Mouse (Mus musculus) hindbrain, embryonic 15.5 days (tissue): Measurements from ENCODE around the gene Tmem45a2. TPM values are rescaled to one million over a fixed set of nuclear protein-coding genes. Genes with fewer than 3 reads are reported as not detected.
A peak's percentile ranks its signal among the peaks of the same experiment; 100 is the strongest.

Experiments
- ATAC-seq: fragments of 200-750 bp; cut with Nextera tagmentation; 2 replicates; pipeline ENCODE4 v1.8.0; 2017; ENCODE audit warnings: low read depth, moderate number of reproducible peaks, moderate TSS enrichment; ENCODE audit not compliant: low FRiP score
- H3K27ac ChIP-seq: fragments of 300-500 bp; sonication (generic); replicated peaks from 2 replicates; pipeline ENCODE4 v1.5.1; 2015; ENCODE audit warnings: mild to moderate bottlenecking, inconsistent platforms
- H3K27me3 ChIP-seq: fragments of 300-500 bp; sonication (generic); 2 replicates; pipeline ENCODE4 v1.6.1; 2015; ENCODE audit warnings: control low read depth, inconsistent platforms
- H3K36me3 ChIP-seq: fragments of 300-500 bp; sonication (generic); 2 replicates; pipeline ENCODE4 v1.6.1; 2015; ENCODE audit warnings: control low read depth, inconsistent platforms
- H3K4me1 ChIP-seq: fragments of 300-500 bp; sonication (generic); replicated peaks from 2 replicates; pipeline ENCODE4 v1.6.1; 2015; ENCODE audit warnings: control low read depth, inconsistent platforms
- H3K4me2 ChIP-seq: fragments of 300-500 bp; sonication (generic); 2 replicates; pipeline ENCODE4 v1.6.1; 2015; ENCODE audit warnings: moderate library complexity, mild to moderate bottlenecking, inconsistent platforms
- H3K4me3 ChIP-seq: fragments of 300-500 bp; sonication (generic); 2 replicates; pipeline ENCODE4 v1.5.1; 2015; ENCODE audit warnings: mild to moderate bottlenecking, inconsistent platforms
- H3K9ac ChIP-seq: fragments of 300-500 bp; sonication (generic); 2 replicates; pipeline ENCODE4 v1.6.1; 2015; ENCODE audit warnings: inconsistent platforms
- H3K9me3 ChIP-seq: fragments of 300-500 bp; sonication (generic); 2 replicates; pipeline ENCODE4 v1.6.1; 2016; ENCODE audit warnings: control low read depth, inconsistent platforms
- WGBS: fragments of 180-500 bp; shearing (Covaris S2); methylation state at CpG from one replicate; pipeline ENCODE4 v1.1.7; 2015; 5-methylcytosine and 5-hydroxymethylcytosine counted together
- polyA plus RNA-seq: library from polyadenylated mRNA; unstranded; fragments of >200 nt; fragmentation: Nextera tagmentation; extraction: Ambion mirVana; gene quantifications from 2 replicates; pipeline ENCODE4 v1.2.1, GENCODE M21; 2015

Tmem45a2 gene
- polyA plus RNA-seq: 0.09 and 0.28 TPM in 2 replicates

DNA sequence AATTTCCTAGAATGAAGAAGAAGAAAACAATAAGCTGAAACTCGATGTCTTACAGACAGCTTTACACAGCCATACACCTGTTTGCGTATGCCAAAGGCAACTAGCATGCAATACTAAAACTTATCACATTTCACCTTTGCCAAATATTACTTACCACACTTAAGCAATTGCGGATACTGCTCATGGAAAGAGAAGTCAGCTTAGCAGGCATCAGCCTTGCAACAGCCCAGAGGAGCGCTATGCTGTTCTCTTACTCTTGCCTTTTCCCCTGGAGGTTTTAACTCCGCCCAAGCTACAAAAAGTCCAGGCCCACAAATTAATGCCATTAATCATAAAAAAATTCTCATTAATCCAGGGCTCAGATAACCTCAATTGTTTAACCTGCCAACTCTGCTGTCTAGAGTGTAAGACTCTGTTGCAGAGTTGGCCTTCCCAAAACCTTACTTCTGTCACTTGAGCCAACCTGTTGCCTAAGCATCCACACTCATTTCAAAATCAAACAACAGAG is at the start of gene Tmem45a2:
Tmem45a2 (minus strand) TSS at position 241 of the 508 bp plus-strand sequence.
- no peak within 1 kb of the TSS for H3K4me2 ChIP-seq
- 96% methylated on average over 5 of the region's 5 CpGs for WGBS
- H3K27me3 ChIP-seq: no peaks in the 10 kb centered on the region
- H3K4me3 ChIP-seq: no peak within 1 kb of the TSS
- no peaks in the 10 kb centered on the region for H3K4me1 ChIP-seq
- no peaks in the 10 kb centered on the region for H3K9me3 ChIP-seq
- no peak within 1 kb of the TSS for H3K27ac ChIP-seq
- H3K9ac ChIP-seq: no peak within 1 kb of the TSS
- ATAC-seq: no peak
- no peaks in the 10 kb centered on the region for H3K36me3 ChIP-seq

DNA sequence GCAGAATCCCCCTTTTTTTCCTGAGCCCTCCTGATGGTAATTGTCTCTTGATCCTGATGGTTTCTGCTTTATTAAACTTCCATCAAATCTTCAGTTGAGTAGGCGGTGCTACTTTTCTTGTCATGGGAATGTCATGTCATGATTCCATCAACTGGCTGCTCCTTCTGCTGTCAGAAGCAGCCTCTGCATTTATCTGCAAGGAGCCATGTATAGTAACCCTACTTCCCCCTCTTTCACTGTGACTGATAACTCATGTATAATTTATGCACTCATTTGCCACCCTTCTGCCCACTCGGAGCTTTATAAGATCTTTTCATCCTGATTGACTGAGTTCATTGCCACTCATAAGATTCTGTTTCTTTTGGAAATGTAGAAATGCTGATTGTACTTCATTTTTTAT is 46.4 kb upstream of the Tmem45a2 start:
- WGBS: 67% methylated on average over 2 of the region's 2 CpGs
- Histone ChIP-seq H3K9ac (no peak overlapping the region), H3K4me3 (no peak overlapping the region), H3K4me2 (no peak overlapping the region), H3K4me1 (peaks cover 4% of the 10 kb centered on the region), H3K36me3 (no peaks in the 10 kb centered on the region), H3K27ac (no peak overlapping the region), H3K27me3 (no peaks in the 10 kb centered on the region), H3K9me3 (no peaks in the 10 kb centered on the region)
- ATAC-seq: no peak

DNA sequence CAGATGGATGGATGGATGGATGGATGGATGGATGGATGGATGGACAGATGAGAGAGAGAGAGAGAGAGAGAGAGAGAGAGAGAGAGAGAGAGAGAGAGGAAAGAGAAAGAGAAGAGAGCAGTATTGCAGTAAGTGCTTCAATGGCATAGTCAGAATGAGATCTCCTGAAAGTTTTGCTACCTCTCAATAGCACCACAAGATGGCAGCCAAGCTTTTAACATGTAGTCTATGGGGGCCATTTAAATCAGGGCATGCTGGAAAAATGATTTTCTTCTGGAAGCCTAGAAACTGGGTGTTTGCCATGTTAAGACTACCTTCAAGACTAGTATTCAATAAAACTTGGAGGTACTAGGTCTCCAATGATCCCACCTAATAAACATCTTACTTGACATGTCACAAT is 44.9 kb upstream of the Tmem45a2 start:
- Histone ChIP-seq H3K9ac (no peak overlapping the region), H3K9me3 (no peaks in the 10 kb centered on the region), H3K4me1 (no peaks in the 10 kb centered on the region), H3K27me3 (no peaks in the 10 kb centered on the region), H3K36me3 (no peaks in the 10 kb centered on the region), H3K4me2 (no peak overlapping the region), H3K4me3 (no peak overlapping the region), H3K27ac (no peak overlapping the region)
- no peak for ATAC-seq

GRCm38 (mm10) chr16:57106185-57106960 is 35.2 kb upstream of the Tmem45a2 start:
- Histone ChIP-seq H3K4me2 (no peak overlapping the region), H3K27me3 (no peaks in the 10 kb centered on the region), H3K4me1 (no peaks in the 10 kb centered on the region), H3K9ac (no peak overlapping the region), H3K36me3 (no peaks in the 10 kb centered on the region), H3K27ac (no peak overlapping the region), H3K9me3 (no peaks in the 10 kb centered on the region), H3K4me3 (no peak overlapping the region)
- no peak for ATAC-seq
- WGBS: 88% methylated on average over 5 of the region's 5 CpGs

DNA sequence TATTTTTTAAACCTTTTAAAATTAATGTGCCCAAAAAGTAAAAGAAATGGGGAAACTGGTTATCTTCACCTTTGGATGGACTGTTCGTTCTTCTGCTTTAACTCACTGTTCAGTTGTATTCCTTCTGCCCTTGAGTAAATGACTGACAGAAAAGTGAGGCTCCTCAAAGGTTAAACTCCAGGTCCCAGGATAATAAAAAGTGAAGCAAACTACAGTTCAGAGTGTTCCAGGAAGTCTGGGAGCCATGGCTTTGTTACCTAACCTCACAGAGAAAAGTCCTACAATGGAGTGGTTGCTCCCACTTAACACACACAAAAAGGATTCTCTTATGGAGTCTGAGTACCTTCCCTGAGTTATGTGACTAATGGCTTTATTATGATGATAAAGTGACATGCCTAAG is 30.0 kb upstream of the Tmem45a2 start:
- Histone ChIP-seq H3K36me3 (no peaks in the 10 kb centered on the region), H3K4me2 (no peak overlapping the region), H3K27me3 (no peaks in the 10 kb centered on the region), H3K9ac (no peak overlapping the region), H3K4me3 (no peak overlapping the region), H3K27ac (no peak overlapping the region), H3K4me1 (no peaks in the 10 kb centered on the region), H3K9me3 (no peaks in the 10 kb centered on the region)
- 94% methylated on average over 1 of the region's 1 CpGs for WGBS
- ATAC-seq: no peak

DNA sequence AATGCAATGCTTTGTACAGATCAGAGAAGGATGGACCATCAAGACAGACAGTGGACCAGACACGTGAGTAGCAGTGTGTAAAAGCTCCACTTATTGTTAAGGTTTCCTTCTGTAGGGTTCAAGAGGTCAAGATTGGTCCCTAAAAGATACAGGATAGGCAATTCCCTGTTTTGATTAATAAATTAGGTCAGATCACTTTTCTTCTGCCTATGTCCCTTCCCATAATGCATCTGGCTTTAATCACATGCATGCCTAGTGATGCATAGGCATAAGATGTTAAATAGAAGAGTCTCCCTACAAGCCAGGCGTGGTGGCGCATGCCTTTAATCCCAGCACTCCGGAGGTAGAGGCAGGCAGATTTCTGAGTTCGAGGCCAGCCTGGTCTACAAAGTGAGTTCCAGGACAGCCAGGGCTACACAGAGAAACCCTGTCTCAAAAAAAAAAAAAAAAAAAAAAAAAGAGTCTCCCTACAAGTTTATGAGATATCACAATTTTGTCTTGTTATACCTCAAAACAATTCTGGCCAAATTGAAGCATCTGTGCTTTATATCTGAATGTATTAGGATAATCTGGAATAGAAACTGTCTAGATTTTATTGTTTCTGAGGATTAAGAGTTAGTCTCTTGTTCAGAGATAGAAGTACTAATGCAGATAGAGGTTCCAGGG is 28.5 kb upstream of the Tmem45a2 start:
- Histone ChIP-seq H3K36me3 (no peaks in the 10 kb centered on the region), H3K9me3 (no peaks in the 10 kb centered on the region), H3K4me1 (no peaks in the 10 kb centered on the region), H3K4me2 (no peak overlapping the region), H3K9ac (no peak overlapping the region), H3K27ac (no peak overlapping the region), H3K4me3 (no peak overlapping the region), H3K27me3 (no peaks in the 10 kb centered on the region)
- WGBS: 77% methylated on average over 5 of the region's 5 CpGs
- no peak for ATAC-seq

DNA sequence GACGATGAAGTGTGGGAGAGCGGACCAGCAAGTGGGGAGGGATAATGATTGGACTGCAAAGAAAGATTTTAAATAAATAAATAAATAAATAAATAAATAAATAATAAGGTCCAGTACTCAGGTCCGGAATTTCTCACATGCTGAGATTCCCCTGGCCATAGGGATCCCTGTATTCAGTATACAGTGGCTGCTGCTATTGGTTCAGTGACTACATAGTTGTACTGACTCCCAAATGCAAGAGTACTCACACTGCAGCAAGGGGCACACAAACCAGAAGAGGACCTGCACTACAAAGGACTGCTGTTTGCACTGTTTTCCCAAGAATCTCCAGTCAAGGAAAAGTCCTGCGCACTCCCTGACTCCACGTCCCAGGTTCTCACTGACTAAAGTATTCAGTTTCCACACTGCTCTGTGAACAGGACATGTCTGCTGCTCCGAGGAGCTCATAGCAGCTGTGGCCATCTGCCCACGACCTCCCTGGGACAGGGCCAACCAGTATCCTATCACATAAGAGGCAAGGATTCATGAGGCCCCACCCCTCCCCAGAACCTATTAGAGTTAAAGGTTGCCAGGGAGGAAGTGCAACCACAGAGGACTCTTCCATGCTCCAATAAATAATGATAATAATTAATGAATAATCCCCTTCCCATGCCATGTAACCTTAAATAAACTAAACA is 27.4 kb upstream of the Tmem45a2 start:
- Histone ChIP-seq H3K9ac (no peak overlapping the region), H3K27ac (no peak overlapping the region), H3K36me3 (no peaks in the 10 kb centered on the region), H3K4me1 (no peaks in the 10 kb centered on the region), H3K9me3 (no peaks in the 10 kb centered on the region), H3K4me3 (no peak overlapping the region), H3K4me2 (no peak overlapping the region), H3K27me3 (no peaks in the 10 kb centered on the region)
- WGBS: 67% methylated on average over 7 of the region's 7 CpGs
- ATAC-seq: no peak

GRCm38 (mm10) chr16:57092911-57093605 is 21.9 kb upstream of the Tmem45a2 start:
- Histone ChIP-seq H3K9me3 (no peaks in the 10 kb centered on the region), H3K27me3 (no peaks in the 10 kb centered on the region), H3K9ac (no peak overlapping the region), H3K4me2 (no peak overlapping the region), H3K27ac (no peak overlapping the region), H3K4me1 (no peaks in the 10 kb centered on the region), H3K36me3 (no peaks in the 10 kb centered on the region), H3K4me3 (no peak overlapping the region)
- ATAC-seq: no peak
- 71% methylated on average over 6 of the region's 6 CpGs for WGBS

GRCm38 (mm10) chr16:57092460-57092859 is 21.3 kb upstream of the Tmem45a2 start:
- no peak overlapping the region for H3K4me2 ChIP-seq
- no peaks in the 10 kb centered on the region for H3K36me3 ChIP-seq
- no peaks in the 10 kb centered on the region for H3K27me3 ChIP-seq
- H3K9ac ChIP-seq: no peak overlapping the region
- H3K27ac ChIP-seq: no peak overlapping the region
- no peak overlapping the region for H3K4me3 ChIP-seq
- ATAC-seq: peak; percentile 86
- no peaks in the 10 kb centered on the region for H3K9me3 ChIP-seq
- H3K4me1 ChIP-seq: no peaks in the 10 kb centered on the region
- WGBS: 47% methylated on average over 4 of the region's 4 CpGs

- H3K27ac ChIP-seq: no peak overlapping the region
- no peak overlapping the region for H3K9ac ChIP-seq
- no peak overlapping the region for H3K4me3 ChIP-seq
- no peaks in the 10 kb centered on the region for H3K4me1 ChIP-seq
- no peak overlapping the region for H3K4me2 ChIP-seq
- H3K27me3 ChIP-seq: no peaks in the 10 kb centered on the region
- WGBS: 87% methylated on average over 4 of the region's 4 CpGs
- H3K36me3 ChIP-seq: no peaks in the 10 kb centered on the region
- no peaks in the 10 kb centered on the region for H3K9me3 ChIP-seq
- no peak for ATAC-seq
Observed at GRCm38 (mm10) chr16:57079577-57079976, 8.4 kb upstream of the Tmem45a2 start.

GRCm38 (mm10) chr16:57075986-57076385 is 4.8 kb upstream of the Tmem45a2 start:
- Histone ChIP-seq H3K27ac (no peak overlapping the region), H3K4me3 (no peak overlapping the region), H3K27me3 (no peaks in the 10 kb centered on the region), H3K36me3 (no peaks in the 10 kb centered on the region), H3K4me1 (no peaks in the 10 kb centered on the region), H3K9me3 (no peaks in the 10 kb centered on the region), H3K4me2 (no peak overlapping the region), H3K9ac (no peak overlapping the region)
- 85% methylated on average over 7 of the region's 7 CpGs for WGBS
- no peak for ATAC-seq

DNA sequence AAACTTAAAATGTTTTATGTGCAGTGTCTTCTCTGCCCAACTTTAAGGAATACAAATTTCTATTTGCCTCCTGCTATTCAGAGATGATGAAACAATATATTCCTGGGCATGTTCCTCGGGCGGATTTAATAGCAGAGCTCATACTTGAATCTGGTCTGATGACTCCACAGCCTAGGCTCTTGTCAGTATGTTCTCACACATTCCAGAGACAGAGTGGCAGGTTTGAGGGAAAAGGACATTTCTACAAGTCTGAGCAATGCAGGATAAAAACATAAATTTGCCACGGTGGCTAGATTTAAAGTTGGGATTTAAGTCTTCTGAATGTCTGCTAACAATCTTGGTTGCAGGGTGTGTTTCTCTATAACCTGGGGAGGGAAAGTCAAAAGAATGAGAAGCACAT is 9.1 kb downstream of the Tmem45a2 start:
- Histone ChIP-seq H3K36me3 (no peaks in the 10 kb centered on the region), H3K4me3 (no peak overlapping the region), H3K27ac (no peak overlapping the region), H3K27me3 (no peaks in the 10 kb centered on the region), H3K4me2 (no peak overlapping the region), H3K9ac (no peak overlapping the region), H3K4me1 (no peaks in the 10 kb centered on the region), H3K9me3 (no peaks in the 10 kb centered on the region)
- WGBS: 92% methylated on average over 3 of the region's 3 CpGs
- no peak for ATAC-seq
